Mouse (Mus musculus): ENCODE data around the gene Brd1.

DNA sequence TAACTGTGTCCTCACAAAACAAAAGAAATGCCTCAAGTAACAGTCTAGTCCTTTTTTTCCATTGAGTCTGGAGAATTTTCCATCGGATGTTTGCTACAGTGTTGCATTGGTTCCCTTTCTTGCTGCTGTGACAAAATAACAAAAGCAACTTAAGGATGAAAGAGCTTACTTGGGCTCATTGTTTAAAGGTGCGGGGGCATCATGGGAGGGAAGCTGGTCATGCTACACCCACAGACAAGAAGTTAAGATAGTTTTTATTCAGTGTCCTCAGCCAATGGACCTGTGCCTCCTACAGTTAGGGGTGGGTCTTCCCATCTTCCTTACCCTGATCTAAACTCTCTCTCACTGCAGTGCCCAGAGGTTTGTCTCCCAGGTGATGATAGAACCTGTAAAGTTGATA is 4.4 kb upstream of the Brd1 start:
- TF ChIP-seq CTCF (IDR thresholded peaks at IDR 0.05; ENCODE audit: low read depth, low read length) (no peak), POLR2AphosphoS5 (IDR thresholded peaks at IDR 0.05; ENCODE audit: insufficient replicate concordance, low read depth, low read length) (no peak)
